Mouse (Mus musculus): ENCODE results near the gene Mybph. TPM values are rescaled to one million over a fixed set of nuclear protein-coding genes. Genes with fewer than 3 reads are reported as not detected.

The Mybph gene
- not detected for total RNA-seq (2021)

- no peak for DNase-seq
Observed at GRCm38 (mm10) chr1:134193126-134193525, at the start of gene Mybph. Gene Mybph (plus strand): TSS chr1:134193448.

- DNase-seq = no peak
Observed at GRCm38 (mm10) chr1:134146066-134146465, 47.2 kb upstream of the Mybph start.

GRCm38 (mm10) chr1:134150076-134150475 is 43.2 kb upstream of the Mybph start:
- no peak for DNase-seq

- no peak for DNase-seq
Observed at GRCm38 (mm10) chr1:134150745-134151144, 42.5 kb upstream of the Mybph start.

GRCm38 (mm10) chr1:134151655-134152412 is 41.4 kb upstream of the Mybph start:
- peak; percentile 90 for DNase-seq

GRCm38 (mm10) chr1:134152626-134153590 is 40.3 kb upstream of the Mybph start:
- DNase-seq = no peak

- no peak for DNase-seq
Observed at GRCm38 (mm10) chr1:134154121-134154520, 39.1 kb upstream of the Mybph start.

- no peak for DNase-seq
Observed at GRCm38 (mm10) chr1:134154655-134155054, 38.6 kb upstream of the Mybph start.

- DNase-seq = no peak
Observed at GRCm38 (mm10) chr1:134160404-134160803, 32.8 kb upstream of the Mybph start.

- no peak for DNase-seq
Observed at GRCm38 (mm10) chr1:134161399-134161798, 31.8 kb upstream of the Mybph start.

- no peak for DNase-seq
Observed at GRCm38 (mm10) chr1:134162510-134163225, 30.6 kb upstream of the Mybph start.

- DNase-seq = no peak
Observed at GRCm38 (mm10) chr1:134163476-134163875, 29.8 kb upstream of the Mybph start.

- DNase-seq = no peak
Observed at GRCm38 (mm10) chr1:134164454-134164853, 28.8 kb upstream of the Mybph start.

GRCm38 (mm10) chr1:134166547-134166946 is 26.7 kb upstream of the Mybph start:
- no peak for DNase-seq

- peak; percentile 38 for DNase-seq
Observed at GRCm38 (mm10) chr1:134167416-134168305, 25.6 kb upstream of the Mybph start.

- no peak for DNase-seq
Observed at GRCm38 (mm10) chr1:134168567-134168966, 24.7 kb upstream of the Mybph start.

GRCm38 (mm10) chr1:134168985-134169697 is 24.1 kb upstream of the Mybph start:
- DNase-seq = no peak

GRCm38 (mm10) chr1:134173081-134173480 is 20.2 kb upstream of the Mybph start:
- DNase-seq = no peak

- DNase-seq = no peak
Observed at GRCm38 (mm10) chr1:134177976-134178375, 15.3 kb upstream of the Mybph start.

GRCm38 (mm10) chr1:134182025-134182424 is 11.2 kb upstream of the Mybph start, which contains the start of gene Chil1:
Gene Chil1 (plus strand): TSS chr1:134182176.
- DNase-seq = no peak

GRCm38 (mm10) chr1:134184089-134184488 is 9.2 kb upstream of the Mybph start:
- DNase-seq = no peak

Data from heart, postnatal 4 days (tissue).